Mouse (Mus musculus) right cerebral cortex, adult 18-20 months (tissue): ENCODE results near the gene Gadd45b.
A peak's percentile ranks its signal among the peaks of the same experiment; 100 is the strongest.

Experiments used
- DNase-seq: peaks from one replicate; pipeline ENCODE4 v3.0.0; 2022; ENCODE audit warnings: mixed read lengths

Gene Gadd45b

GRCm38 (mm10) chr10:80936135-80936809 is 6.4 kb downstream of the Gadd45b start:
- DNase-seq = peak; percentile 39

GRCm38 (mm10) chr10:80936810-80937164 is 6.9 kb downstream of the Gadd45b start:
- no peak for DNase-seq

DNA sequence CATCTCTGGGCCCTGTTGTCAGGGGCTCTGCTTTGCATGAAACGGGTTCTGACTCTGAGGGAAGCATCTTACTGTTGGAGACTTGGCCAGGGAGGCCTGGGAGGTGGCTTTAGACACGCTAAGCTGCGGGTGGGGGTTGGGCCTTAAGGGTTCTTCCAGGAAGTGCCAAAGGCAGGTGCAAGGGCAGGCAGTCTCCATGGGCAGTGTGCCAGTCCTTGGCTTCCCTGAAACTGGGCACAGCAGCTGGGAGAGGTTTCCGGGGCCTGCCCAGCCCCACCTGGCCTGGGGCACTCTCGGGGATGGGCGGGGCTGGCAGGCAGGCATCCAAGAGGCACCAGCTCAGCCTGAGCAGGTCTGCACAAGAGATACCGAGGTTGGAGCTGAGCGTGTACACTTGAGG is 7.8 kb downstream of the Gadd45b start:
- DNase-seq = no peak

GRCm38 (mm10) chr10:80938831-80939550 is 9.1 kb downstream of the Gadd45b start:
- no peak for DNase-seq

- DNase-seq = peak; percentile 86
These were observed 9.8 kb downstream of the Gadd45b start for GRCm38 (mm10) chr10:80939671-80940070.

- DNase-seq = no peak
These were observed 10.6 kb downstream of the Gadd45b start for GRCm38 (mm10) chr10:80940320-80940987.

GRCm38 (mm10) chr10:80940988-80941347 is 11.1 kb downstream of the Gadd45b start:
- no peak for DNase-seq

GRCm38 (mm10) chr10:80942919-80943318 is 13.0 kb downstream of the Gadd45b start:
- no peak for DNase-seq

DNA sequence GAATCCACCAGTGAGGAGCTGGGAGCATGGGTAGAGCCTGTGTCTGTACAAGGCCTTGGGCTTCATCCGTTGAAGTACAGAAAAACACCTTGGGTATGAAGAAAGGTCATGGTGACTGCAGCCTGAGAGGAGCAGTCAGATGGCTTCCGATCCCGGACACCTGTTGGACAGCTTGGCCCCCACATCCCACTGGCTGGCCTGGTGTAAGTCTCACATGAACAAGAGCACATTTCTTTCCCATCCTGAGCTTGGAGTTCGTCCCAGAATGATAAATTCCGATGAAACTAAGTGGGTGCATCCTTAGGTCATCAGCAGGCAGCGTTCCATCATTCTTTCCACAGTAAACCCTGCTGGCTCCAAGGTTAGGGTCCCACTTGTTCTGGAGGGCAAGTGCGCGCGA is 13.8 kb downstream of the Gadd45b start:
- DNase-seq = no peak

DNA sequence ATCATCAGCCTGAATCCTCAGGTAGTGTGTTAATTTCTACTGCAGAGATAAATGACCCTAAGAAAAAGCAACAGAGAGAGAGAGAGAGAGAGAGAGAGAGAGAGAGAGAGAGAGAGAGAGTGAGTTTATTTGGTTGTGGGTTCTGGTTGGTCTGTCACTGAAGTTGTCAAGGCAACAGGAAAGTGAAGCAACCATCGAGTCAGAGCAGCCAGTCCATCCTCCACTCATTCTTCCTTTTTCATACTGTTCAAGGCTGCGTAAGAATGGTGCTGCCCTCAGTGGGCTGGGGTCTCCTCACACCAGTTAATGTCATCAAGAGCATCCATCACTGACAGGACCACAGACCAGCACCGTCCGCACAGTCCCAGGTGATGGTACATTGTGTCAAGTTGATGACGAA is 14.4 kb downstream of the Gadd45b start:
- DNase-seq = no peak

DNA sequence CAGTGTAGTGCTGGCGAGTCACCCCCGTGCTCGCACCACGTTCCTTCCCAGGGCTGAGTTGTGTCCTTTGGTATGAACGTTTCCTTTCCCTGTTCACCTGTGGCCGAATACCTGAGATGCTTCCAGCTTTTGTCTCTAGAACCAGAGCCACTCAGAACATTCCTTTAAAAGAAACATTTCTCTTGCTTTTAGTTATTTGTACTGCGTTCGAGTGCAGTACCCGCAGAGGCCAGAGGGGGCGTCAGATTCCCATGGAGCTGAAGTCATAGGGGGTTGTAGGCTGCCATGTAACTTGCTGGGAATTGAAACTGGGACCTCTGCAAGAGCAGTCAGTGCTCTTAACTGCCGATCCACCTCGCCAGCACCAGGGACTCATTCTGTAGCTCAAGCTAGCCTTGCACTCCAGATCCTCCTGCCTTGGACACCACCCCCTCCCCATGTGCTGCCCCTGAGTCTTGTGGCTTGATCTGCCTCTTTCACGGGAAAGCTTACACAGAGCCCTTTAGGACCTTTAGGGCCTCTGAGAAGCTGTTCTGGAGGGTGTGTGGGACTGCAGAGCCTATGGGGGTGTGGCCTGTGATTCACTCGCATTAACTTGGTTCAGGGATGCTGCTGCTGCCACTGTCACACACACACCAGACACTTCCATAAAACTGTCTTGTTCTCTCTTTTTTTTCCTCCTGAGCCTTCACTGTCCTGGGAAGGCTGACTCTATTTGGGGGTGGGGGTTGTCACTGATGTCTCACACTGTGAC is 17.0 kb downstream of the Gadd45b start:
- no peak for DNase-seq

- DNase-seq = no peak
These were observed 17.9 kb downstream of the Gadd45b start for GRCm38 (mm10) chr10:80947802-80948201.

DNA sequence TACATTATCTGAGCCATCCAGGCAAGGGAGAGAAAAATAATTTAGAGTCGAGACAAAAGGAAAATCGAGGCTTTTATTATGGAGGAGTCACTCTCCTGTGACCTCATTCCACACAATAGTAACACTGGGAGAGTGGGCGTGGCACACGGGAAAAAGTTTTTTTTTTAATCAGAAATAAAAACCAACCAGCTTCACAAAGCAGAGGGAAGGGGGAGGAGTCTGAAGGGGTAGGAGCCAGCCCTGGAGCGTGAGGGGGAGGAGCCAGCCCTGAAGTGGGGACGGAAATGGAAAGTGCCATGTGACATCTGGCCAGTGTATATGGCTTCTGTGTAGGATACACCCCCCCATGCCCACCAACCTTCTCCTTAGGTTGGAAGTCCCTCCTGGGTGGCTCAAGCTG is 18.7 kb downstream of the Gadd45b start:
- DNase-seq = no peak

DNA sequence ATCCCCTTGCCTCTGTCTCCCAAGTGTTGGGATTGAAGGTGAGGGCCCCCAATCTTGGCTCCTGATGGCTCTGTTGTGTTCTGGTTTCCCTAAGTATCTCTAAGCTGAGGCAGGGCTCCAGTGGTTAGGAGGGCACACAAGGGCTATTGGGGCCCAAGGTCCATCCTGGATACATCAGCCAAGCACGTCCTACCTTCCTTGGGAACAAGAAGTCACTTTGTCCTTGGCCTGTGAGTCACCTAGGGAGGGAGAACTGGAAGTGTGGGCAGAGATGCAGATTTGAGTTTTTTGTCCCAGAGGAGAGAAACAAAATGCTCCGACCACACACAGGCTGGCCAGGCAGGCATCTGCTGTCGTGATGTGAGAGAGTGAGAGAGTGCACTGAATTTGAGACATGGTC is 19.2 kb downstream of the Gadd45b start:
- DNase-seq = no peak

DNA sequence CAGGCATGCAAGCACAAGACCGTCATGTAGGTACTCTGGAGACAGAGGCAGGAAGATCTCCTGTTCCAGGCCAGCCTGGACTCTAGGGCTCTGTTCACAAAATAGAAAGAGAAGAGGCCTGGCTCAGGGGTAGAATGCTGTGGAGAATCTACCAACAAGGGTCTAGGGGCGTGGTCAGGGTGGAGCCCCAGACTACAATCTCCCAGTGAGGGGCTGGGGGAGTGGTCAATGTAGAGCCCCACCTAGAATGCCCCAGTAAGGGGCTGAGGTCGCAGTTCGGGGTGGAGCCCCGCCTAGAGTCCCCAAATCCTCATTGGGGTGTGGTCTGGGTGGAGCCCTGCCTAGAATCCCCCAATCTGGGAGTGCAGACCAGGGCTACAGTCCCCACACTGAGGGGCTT is 20.4 kb downstream of the Gadd45b start:
- DNase-seq = no peak

GRCm38 (mm10) chr10:80951761-80952390 is 22.0 kb downstream of the Gadd45b start:
- no peak for DNase-seq

GRCm38 (mm10) chr10:80952449-80952848 is 22.6 kb downstream of the Gadd45b start:
- no peak for DNase-seq

DNA sequence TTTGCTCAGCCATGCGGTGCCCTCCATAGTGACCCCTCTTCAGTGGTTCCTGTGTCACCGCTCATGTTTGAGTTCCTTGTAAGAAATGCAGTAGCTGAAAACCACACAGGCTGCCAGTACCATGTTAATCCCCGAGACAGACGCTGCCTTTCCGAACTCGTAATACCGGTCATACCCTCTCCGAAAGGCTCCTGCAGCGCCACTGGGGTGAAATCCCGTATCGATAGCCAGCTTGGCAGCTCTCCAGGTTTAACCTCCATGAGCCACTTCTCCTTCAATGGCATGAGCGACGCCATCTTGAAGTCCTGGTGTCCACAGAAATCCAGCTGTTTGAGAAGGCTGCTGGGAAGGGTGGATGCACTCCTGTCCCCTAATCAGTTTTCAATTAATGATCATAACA is 24.5 kb downstream of the Gadd45b start:
- DNase-seq = no peak

DNA sequence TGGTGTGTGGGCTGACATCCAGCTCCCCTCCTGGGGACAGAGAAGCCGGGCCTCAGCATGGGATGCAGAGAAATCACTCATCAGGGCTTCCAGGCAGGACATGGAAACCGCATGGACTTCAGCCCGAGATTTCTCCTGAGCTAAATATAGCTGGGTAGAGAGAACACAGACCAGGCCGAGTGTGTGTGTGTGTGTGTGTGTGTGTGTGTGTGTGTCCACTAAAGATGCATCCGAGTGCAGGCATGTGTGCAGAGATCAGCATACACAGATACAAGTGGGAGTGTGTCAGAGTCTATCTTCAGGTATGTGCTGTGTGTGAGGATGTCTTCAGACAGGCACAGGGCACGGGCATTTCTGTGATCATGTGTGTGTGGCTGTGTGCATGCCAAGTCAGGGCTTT is 25.0 kb downstream of the Gadd45b start:
- no peak for DNase-seq

- DNase-seq = peak; percentile 56
These were observed 25.7 kb downstream of the Gadd45b start for GRCm38 (mm10) chr10:80955536-80955935.

GRCm38 (mm10) chr10:80956385-80956784 is 26.5 kb downstream of the Gadd45b start:
- DNase-seq = no peak

DNA sequence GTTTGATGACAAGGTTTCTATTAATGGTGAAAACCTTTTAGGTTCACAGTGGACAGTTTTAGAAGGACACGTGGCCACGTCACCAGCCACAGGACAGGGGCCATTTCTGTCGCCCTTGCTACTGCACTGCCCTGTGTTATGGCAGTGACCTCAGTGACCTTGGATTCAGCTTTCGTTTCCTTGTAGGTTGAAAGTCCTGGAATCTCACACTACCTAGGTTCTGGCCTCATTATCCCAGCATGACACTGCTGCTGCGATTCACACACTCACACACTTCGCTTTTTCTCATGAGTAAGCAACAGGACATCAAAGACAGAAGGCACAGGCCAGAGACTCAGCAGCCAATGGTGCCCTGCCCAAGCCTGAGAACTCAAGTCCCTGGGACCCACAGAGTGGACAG is 27.0 kb downstream of the Gadd45b start:
- no peak for DNase-seq

- no peak for DNase-seq
These were observed 27.9 kb downstream of the Gadd45b start for GRCm38 (mm10) chr10:80957791-80958190.
